In genomic region chr2:12307311-12307710, GRCm38 (mm10) we compare ENCODE assay signal across 16 mouse cellular contexts. TPM values are rescaled to one million over a fixed set of nuclear protein-coding genes. Genes with fewer than 3 reads are reported as not detected.
DNase-seq lines count a peak whose midpoint lies in the region; ATAC-seq and TF ChIP-seq lines count a peak whose summit lies in the region.
"Had no signal": no experiment of that assay in that cellular context is flagged by ENCODE, and none has a peak within 500 bp of the region (broad histone marks: within the 10 kb centered on the region; RNA-seq: fewer than 3 reads in every experiment).

No protein-coding gene starts in this region.

- peaks cover 5% of the 10 kb centered on the region; the same call in 1 of the 2 replicates for H3K4me1 ChIP-seq in heart, embryonic 12.5 days (replicated peaks)
- no peaks in the 10 kb centered on the region for H3K4me1 ChIP-seq in liver, adult 2 months (ENCODE audit: control insufficient read depth, insufficient read depth, low read length)
- no peaks in the 10 kb centered on the region for H3K4me1 ChIP-seq in forebrain, embryonic 16.5 days (replicated peaks; ENCODE audit: control insufficient read depth, insufficient read depth, low read length)
- H3K4me1 ChIP-seq: embryonic facial prominence, embryonic 12.5 days; forebrain, embryonic 13.5 days; hindbrain, embryonic 13.5 days had no signal

- no peak overlapping the region for H3K4me2 ChIP-seq in heart, embryonic 12.5 days
- no peak overlapping the region for H3K4me2 ChIP-seq in forebrain, embryonic 16.5 days (ENCODE audit: low read length)
- H3K4me2 ChIP-seq: embryonic facial prominence, embryonic 12.5 days; forebrain, embryonic 13.5 days; hindbrain, embryonic 13.5 days; midbrain, embryonic 11.5 days had no signal

- no peaks in the 10 kb centered on the region for H3K27me3 ChIP-seq in heart, embryonic 12.5 days (replicated peaks)
- H3K27me3 ChIP-seq in liver, adult 2 months (ENCODE audit: control insufficient read depth, insufficient read depth, low read length) = peaks cover 2% of the 10 kb centered on the region; the same call in 1 of the 2 replicates
- H3K27me3 ChIP-seq in forebrain, embryonic 16.5 days (replicated peaks; ENCODE audit: control insufficient read depth, insufficient read depth, low read length) = no peaks in the 10 kb centered on the region
- H3K27me3 ChIP-seq: embryonic facial prominence, embryonic 12.5 days had no signal

- no peaks in the 10 kb centered on the region for H3K79me2 ChIP-seq in liver, adult 2 months (ENCODE audit: control insufficient read depth, insufficient read depth, low read length)

- H3K4me3 ChIP-seq in heart, embryonic 12.5 days = no peak overlapping the region
- H3K4me3 ChIP-seq in liver, adult 2 months (ENCODE audit: insufficient read depth, low read depth, low read length) = no peak overlapping the region
- H3K4me3 ChIP-seq in forebrain, embryonic 16.5 days (replicated peaks; ENCODE audit: low read length) = no peak overlapping the region
- H3K4me3 ChIP-seq: embryonic facial prominence, embryonic 12.5 days; forebrain, embryonic 13.5 days; hindbrain, embryonic 13.5 days; layer of hippocampus, adult 2 months; myocyte had no signal

- no peaks in the 10 kb centered on the region for H3K36me3 ChIP-seq in heart, embryonic 12.5 days
- no peaks in the 10 kb centered on the region for H3K36me3 ChIP-seq in liver, adult 2 months (ENCODE audit: control insufficient read depth, insufficient read depth, low read length)
- no peaks in the 10 kb centered on the region for H3K36me3 ChIP-seq in forebrain, embryonic 16.5 days (ENCODE audit: control insufficient read depth, insufficient read depth)
- H3K36me3 ChIP-seq: embryonic facial prominence, embryonic 12.5 days; hindbrain, embryonic 13.5 days had no signal

- no peak overlapping the region for H3K9ac ChIP-seq in heart, embryonic 12.5 days
- H3K9ac ChIP-seq in liver, adult 2 months (ENCODE audit: low read depth, low read length) = no peak overlapping the region
- H3K9ac ChIP-seq in forebrain, embryonic 16.5 days (replicated peaks; ENCODE audit: low read depth, low read length) = no peak overlapping the region
- H3K9ac ChIP-seq: embryonic facial prominence, embryonic 12.5 days; forebrain, embryonic 13.5 days; hindbrain, embryonic 13.5 days; liver, postnatal 0 days had no signal

- TF ChIP-seq POLR2A in liver, adult 2 months (IDR thresholded peaks at IDR 0.05; ENCODE audit: extremely low read depth, insufficient read depth, low read length) = no peak

- DNase-seq in adrenal gland, adult (ENCODE audit: inconsistent age in 2 of 2, low spot score in 1 of 2) = peak; percentile 26 to 61
- no peak for DNase-seq in adrenal gland, postnatal 10 days
- DNase-seq in heart, adult 9 months (ENCODE audit: low spot score in 2 of 2) = peak; percentile 33 to 38
- peak; percentile 13 for DNase-seq in liver, adult 2 months (ENCODE audit: extremely low read depth, low read depth, low spot score)
- no peak for DNase-seq in liver
- DNase-seq in large intestine, adult 2 months (ENCODE audit: low read depth, low spot score) = peak; percentile 68
- DNase-seq: cerebellum, postnatal 14 days; liver, postnatal 0 days had no signal

- no peak for ATAC-seq in heart, embryonic 12.5 days (ENCODE audit: insufficient number of reproducible peaks, low FRiP score)
- no peak for ATAC-seq in forebrain, embryonic 16.5 days
- ATAC-seq: forebrain, embryonic 13.5 days; liver, postnatal 0 days had no signal

- no peaks in the 10 kb centered on the region for H3K9me3 ChIP-seq in heart, embryonic 12.5 days (replicated peaks)
- no peaks in the 10 kb centered on the region for H3K9me3 ChIP-seq in forebrain, embryonic 16.5 days (ENCODE audit: control insufficient read depth, low read length)
- H3K9me3 ChIP-seq: embryonic facial prominence, embryonic 12.5 days; forebrain, embryonic 13.5 days; hindbrain, embryonic 13.5 days had no signal

- no peak overlapping the region for H3K27ac ChIP-seq in heart, embryonic 12.5 days (ENCODE audit: poor library complexity, severe bottlenecking)
- H3K27ac ChIP-seq in liver, adult 2 months (replicated peaks; ENCODE audit: insufficient read depth, low read depth, low read length) = no peak overlapping the region
- H3K27ac ChIP-seq in forebrain, embryonic 16.5 days (ENCODE audit: low read length) = no peak overlapping the region
- H3K27ac ChIP-seq: embryonic facial prominence, embryonic 12.5 days; forebrain, embryonic 13.5 days; hindbrain, embryonic 13.5 days; layer of hippocampus, adult 2 months had no signal

- no peak for TF ChIP-seq CTCF in liver, adult 2 months (IDR thresholded peaks at IDR 0.05; ENCODE audit: low read depth, low read length)

RNA-seq across cellular contexts. Expression of gene Itga8, which starts 5.6 kb away (rescaled TPM):
- total RNA-seq in adrenal gland, postnatal 10 days (2021) = 10 to 100 TPM; 21.7 to 24.1 TPM
- 11.7 and 12.1 TPM in 2 replicates for polyA plus RNA-seq in heart, embryonic 12.5 days (2016; fragmentation: Nextera tagmentation; extraction: Ambion mirVana)
- 5.2 and 6.7 TPM in 2 replicates for total RNA-seq in liver, adult 2 months (2014; rRNA removed)
- 1.4 and 1.8 TPM in 2 replicates for polyA plus RNA-seq in liver, adult 2 months (2012; rRNA removed)
- polyA plus RNA-seq in large intestine, adult 2 months (2012; rRNA removed) = 1.4 and 1.9 TPM in 2 replicates
- polyA plus RNA-seq in forebrain, embryonic 16.5 days (2015; fragmentation: Nextera tagmentation; extraction: Ambion mirVana) = 2.2 and 2.4 TPM in 2 replicates

Comparison
In these comparisons a context has a peak if more than half of its experiments do, and no peak if none do; other contexts are left out.
1. DNase-seq: peak in adrenal gland, adult (2 of 2), heart, adult 9 months (2 of 2), liver, adult 2 months (single experiment) and large intestine, adult 2 months (single experiment); none in adrenal gland, postnatal 10 days (single experiment) and liver (single experiment).